Mouse (Mus musculus) cerebellum, postnatal 14 days (tissue): ENCODE measurements around the gene 4930550L24Rik.

Experiments
- DNase-seq, 2 experiments: peaks; one replicate each; pipeline ENCODE4 v3.0.0; 2021; ENCODE audit warnings: mixed read lengths in 2 of 2

The 4930550L24Rik gene

DNA sequence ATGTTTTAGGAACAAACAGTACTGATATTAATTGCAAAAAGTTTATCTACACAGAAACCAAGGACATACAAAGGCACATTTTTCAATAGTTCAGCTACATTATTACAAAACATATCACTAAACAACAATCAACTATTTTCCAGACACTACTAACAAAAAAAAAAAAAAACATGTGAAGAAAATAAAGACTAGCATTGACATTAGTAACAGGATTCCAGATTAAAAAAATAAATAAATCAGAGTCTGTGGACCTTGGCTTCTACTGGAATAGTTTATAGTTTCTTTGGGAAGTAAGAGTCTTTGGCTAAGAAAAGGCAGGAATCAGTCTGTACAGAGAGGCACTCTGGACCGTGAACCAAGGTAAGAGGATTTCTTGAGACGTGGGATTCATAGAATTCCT lies at the start of gene 4930550L24Rik:
Gene 4930550L24Rik (plus strand): TSS at position 301 of the 400 bp plus-strand sequence.
- no peak for DNase-seq

DNA sequence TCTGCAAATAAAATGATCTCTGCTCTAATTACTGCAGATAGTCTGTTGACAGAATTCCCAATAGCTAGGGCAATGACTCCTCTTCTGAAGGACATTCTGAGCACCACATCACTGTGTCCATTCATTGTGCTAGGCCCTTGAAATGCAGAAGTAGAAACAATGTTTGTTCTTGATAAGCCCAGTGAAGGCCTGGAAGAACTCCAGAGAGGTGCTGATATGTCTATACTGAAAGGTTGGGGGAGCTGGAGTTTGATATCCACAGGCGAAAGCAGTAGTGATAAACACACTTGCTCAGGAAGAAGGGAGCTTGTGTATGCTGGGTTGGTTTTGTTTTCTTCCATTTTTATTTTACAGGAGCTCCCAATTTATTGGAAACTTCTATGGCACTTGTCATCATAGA lies 8.4 kb upstream of the 4930550L24Rik start:
- no peak for DNase-seq

DNA sequence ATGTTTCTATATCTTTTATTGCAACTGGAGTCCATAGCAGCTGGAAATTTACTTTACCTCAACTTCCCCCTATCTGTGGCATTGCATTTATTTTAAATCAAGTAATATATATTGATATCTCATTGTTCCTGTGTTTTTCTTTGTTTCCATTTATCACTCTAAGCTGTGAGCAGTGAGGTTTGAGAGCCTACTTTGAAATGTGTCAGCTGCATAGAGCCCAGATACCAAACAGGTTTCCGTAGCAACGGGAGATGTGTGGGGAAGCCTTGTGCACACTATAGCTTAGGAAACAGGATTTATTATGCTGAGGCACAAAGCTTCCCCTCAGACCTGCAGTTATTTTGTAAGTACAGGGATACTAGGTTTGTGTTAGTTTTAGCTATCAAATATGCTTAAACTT lies 58.8 kb downstream of the 4930550L24Rik start:
- no peak for DNase-seq
